ENCODE assay signal across 29 mouse cellular contexts in the genomic region with DNA sequence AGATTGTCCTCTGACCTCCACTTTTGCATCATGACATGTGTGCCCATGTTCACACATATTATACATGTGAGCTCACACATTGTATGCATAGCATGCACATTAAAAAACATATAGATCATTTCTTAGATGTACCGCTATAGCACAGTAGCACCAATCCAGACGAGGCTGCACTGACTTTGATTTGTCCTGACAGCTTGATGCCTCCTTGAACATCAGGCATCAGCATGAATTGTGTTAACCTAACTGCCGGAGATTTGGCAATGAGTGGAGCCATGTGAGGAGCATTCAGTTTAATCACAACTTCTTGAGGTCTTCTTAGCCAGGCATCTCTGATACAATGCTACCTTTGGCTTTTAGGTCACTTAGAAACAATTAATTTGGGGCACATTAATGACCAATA.
DNase-seq lines count a peak whose midpoint lies in the region; ATAC-seq and TF ChIP-seq lines count a peak whose summit lies in the region.
"Had no signal": no experiment of that assay in that cellular context is flagged by ENCODE, and none has a peak within 500 bp of the region (broad histone marks: within the 10 kb centered on the region; RNA-seq: fewer than 3 reads in every experiment).

No protein-coding gene starts in this region.

- TF ChIP-seq CTCF in midbrain, postnatal 0 days (IDR thresholded peaks at IDR 0.05), result no peak

- H3K4me2 ChIP-seq in midbrain, postnatal 0 days (ENCODE audit: low read depth, low read length, poor library complexity, severe bottlenecking), result no peak overlapping the region
- H3K4me2 ChIP-seq in midbrain, embryonic 13.5 days (replicated peaks), result no peak overlapping the region
- no peak overlapping the region for H3K4me2 ChIP-seq in liver, embryonic 11.5 days
- H3K4me2 ChIP-seq: embryonic facial prominence, embryonic 13.5 days; forebrain, embryonic 13.5 days; heart, embryonic 11.5 days; hindbrain, embryonic 13.5 days had no signal

- ATAC-seq in midbrain, postnatal 0 days (ENCODE audit: low FRiP score), result no peak
- no peak for ATAC-seq in midbrain, embryonic 13.5 days
- no peak for ATAC-seq in liver, embryonic 11.5 days (replicated peaks; ENCODE audit: low FRiP score)
- ATAC-seq: forebrain, embryonic 13.5 days; forebrain, embryonic 16.5 days; hindbrain, embryonic 16.5 days; inflammation-experienced regulatory T-cells, adult 6 months; intestine, embryonic 16.5 days had no signal

- WGBS in midbrain, postnatal 0 days, result 85% methylated on average over 3 of the region's 3 CpGs
- WGBS in midbrain, embryonic 13.5 days, result 86% methylated on average over 3 of the region's 3 CpGs
- 88% methylated on average over 3 of the region's 3 CpGs for WGBS in liver, embryonic 11.5 days

- DNase-seq in cerebellum, postnatal 14 days, result peak; percentile 16 to 36
- DNase-seq in cerebellum, adult 18-20 months, result no peak
- DNase-seq in midbrain, postnatal 0 days (ENCODE audit: low spot score), result peak; percentile 36
- DNase-seq in retina, postnatal 7 days (ENCODE audit: low read depth, low spot score), result peak; percentile 3
- DNase-seq in liver, embryonic 11.5 days (ENCODE audit: low spot score), result no peak
- DNase-seq: adrenal gland, adult 2 months; adrenal gland, postnatal 14 days; B cell, adult 2 months; cerebellum, adult 11 months; cerebellum, adult 8-10 months; cerebellum, postnatal 36 days; embryo, embryonic 11 days; gastrocnemius, adult 2 months; gastrocnemius, postnatal 14 days; heart, adult 11 months had no signal

- no peaks in the 10 kb centered on the region for H3K36me3 ChIP-seq in midbrain, postnatal 0 days (ENCODE audit: insufficient read depth, low read length)
- no peaks in the 10 kb centered on the region for H3K36me3 ChIP-seq in midbrain, embryonic 13.5 days
- no peaks in the 10 kb centered on the region for H3K36me3 ChIP-seq in liver, embryonic 11.5 days (ENCODE audit: control insufficient read depth, insufficient read depth, low read length)
- H3K36me3 ChIP-seq: embryonic facial prominence, embryonic 10.5 days; embryonic facial prominence, embryonic 13.5 days; forebrain, embryonic 10.5 days; G1E; hindbrain, embryonic 13.5 days had no signal

- no peak overlapping the region for H3K9ac ChIP-seq in midbrain, postnatal 0 days (replicated peaks; ENCODE audit: low read length, poor library complexity, severe bottlenecking)
- H3K9ac ChIP-seq in midbrain, embryonic 13.5 days (replicated peaks), result no peak overlapping the region
- no peak overlapping the region for H3K9ac ChIP-seq in liver, embryonic 11.5 days (ENCODE audit: low read depth, low read length)
- H3K9ac ChIP-seq: embryonic facial prominence, embryonic 13.5 days; forebrain, embryonic 13.5 days; hindbrain, embryonic 13.5 days had no signal

- no peaks in the 10 kb centered on the region for H3K9me3 ChIP-seq in midbrain, postnatal 0 days (ENCODE audit: low read length)
- no peaks in the 10 kb centered on the region for H3K9me3 ChIP-seq in midbrain, embryonic 13.5 days
- H3K9me3 ChIP-seq in liver, embryonic 11.5 days (ENCODE audit: control insufficient read depth, low read length), result no peaks in the 10 kb centered on the region
- H3K9me3 ChIP-seq: embryonic facial prominence, embryonic 10.5 days; embryonic facial prominence, embryonic 13.5 days; forebrain, embryonic 10.5 days; forebrain, embryonic 13.5 days; G1E; hindbrain, embryonic 13.5 days had no signal

- H3K27me3 ChIP-seq in midbrain, postnatal 0 days (ENCODE audit: insufficient read depth, low read length), result no peaks in the 10 kb centered on the region
- H3K27me3 ChIP-seq in midbrain, embryonic 13.5 days, result no peaks in the 10 kb centered on the region
- H3K27me3 ChIP-seq in liver, embryonic 11.5 days (replicated peaks; ENCODE audit: control insufficient read depth, insufficient read depth, low read length), result no peaks in the 10 kb centered on the region
- H3K27me3 ChIP-seq: CH12.LX; embryonic facial prominence, embryonic 13.5 days; forebrain, embryonic 13.5 days; hindbrain, embryonic 13.5 days had no signal

- H3K4me1 ChIP-seq in midbrain, postnatal 0 days (ENCODE audit: insufficient read depth, low read length), result no peaks in the 10 kb centered on the region
- H3K4me1 ChIP-seq in midbrain, embryonic 13.5 days (replicated peaks), result no peaks in the 10 kb centered on the region
- H3K4me1 ChIP-seq in liver, embryonic 11.5 days (replicated peaks; ENCODE audit: control insufficient read depth, insufficient read depth, low read length), result no peaks in the 10 kb centered on the region
- H3K4me1 ChIP-seq: embryonic facial prominence, embryonic 10.5 days; embryonic facial prominence, embryonic 13.5 days; forebrain, embryonic 10.5 days; forebrain, embryonic 13.5 days; hindbrain, embryonic 13.5 days had no signal

- H3K27ac ChIP-seq in midbrain, postnatal 0 days (ENCODE audit: low read depth, low read length), result no peak overlapping the region
- H3K27ac ChIP-seq in midbrain, embryonic 13.5 days, result no peak overlapping the region
- H3K27ac ChIP-seq in liver, embryonic 11.5 days (ENCODE audit: low read depth, low read length), result no peak overlapping the region
- H3K27ac ChIP-seq: embryonic facial prominence, embryonic 10.5 days; embryonic facial prominence, embryonic 13.5 days; forebrain, embryonic 10.5 days; forebrain, embryonic 13.5 days; gastrocnemius, adult 2 months; hindbrain, embryonic 13.5 days had no signal

- H3K4me3 ChIP-seq in midbrain, postnatal 0 days (ENCODE audit: low read depth, low read length), result no peak overlapping the region
- no peak overlapping the region for H3K4me3 ChIP-seq in midbrain, embryonic 13.5 days (replicated peaks)
- no peak overlapping the region for H3K4me3 ChIP-seq in liver, embryonic 11.5 days (ENCODE audit: low read depth, low read length)
- H3K4me3 ChIP-seq: embryonic facial prominence, embryonic 10.5 days; embryonic facial prominence, embryonic 13.5 days; erythroblast, embryonic 14.5 days; forebrain, embryonic 10.5 days; forebrain, embryonic 13.5 days; gastrocnemius, adult 2 months; hindbrain, embryonic 13.5 days had no signal

Comparison
In these comparisons a context has a peak if more than half of its experiments do, and no peak if none do; other contexts are left out.
1. DNase-seq: peak in cerebellum, postnatal 14 days (2 of 2), midbrain, postnatal 0 days (single experiment) and retina, postnatal 7 days (single experiment); none in cerebellum, adult 18-20 months (0 of 2) and liver, embryonic 11.5 days (single experiment).